Mouse (Mus musculus) limb, embryonic 13.5 days (tissue): ENCODE data around the gene Gpr83. TPM values are rescaled to one million over a fixed set of nuclear protein-coding genes. Genes with fewer than 3 reads are reported as not detected.

Experiments used
- ATAC-seq: fragments of 200-750 bp; cut with Nextera tagmentation; 2 replicates; pipeline ENCODE4 v1.8.0; 2017; ENCODE audit warnings: low read depth, moderate number of reproducible peaks, moderate TSS enrichment; ENCODE audit not compliant: low FRiP score
- H3K27ac ChIP-seq: fragments of 300-500 bp; sonication (generic); 2 replicates; pipeline ENCODE4 v1.5.1; 2015; ENCODE audit warnings: inconsistent platforms, mild to moderate bottlenecking, moderate library complexity
- H3K27me3 ChIP-seq: fragments of 300-500 bp; sonication (generic); 2 replicates; pipeline ENCODE4 v1.6.1; 2015; ENCODE audit warnings: mild to moderate bottlenecking, inconsistent platforms
- H3K36me3 ChIP-seq: fragments of 300-500 bp; sonication (generic); 2 replicates; pipeline ENCODE4 v1.6.1; 2015; ENCODE audit warnings: inconsistent platforms, mild to moderate bottlenecking, moderate library complexity
- H3K4me1 ChIP-seq: fragments of 300-500 bp; sonication (generic); 2 replicates; pipeline ENCODE4 v1.6.1; 2015; ENCODE audit warnings: inconsistent platforms
- H3K4me2 ChIP-seq: fragments of 300-500 bp; sonication (generic); replicated peaks from 2 replicates; pipeline ENCODE4 v1.6.1; 2015; ENCODE audit warnings: inconsistent platforms, mild to moderate bottlenecking, moderate library complexity
- H3K4me3 ChIP-seq: fragments of 300-500 bp; sonication (generic); 2 replicates; pipeline ENCODE4 v1.5.1; 2015; ENCODE audit warnings: moderate library complexity, mild to moderate bottlenecking, inconsistent platforms
- H3K9ac ChIP-seq: fragments of 300-500 bp; sonication (generic); 2 replicates; pipeline ENCODE4 v1.6.1; 2015; ENCODE audit warnings: mild to moderate bottlenecking, inconsistent platforms
- H3K9me3 ChIP-seq: fragments of 300-500 bp; sonication (generic); 2 replicates; pipeline ENCODE4 v1.6.1; 2016; ENCODE audit warnings: inconsistent platforms
- WGBS: fragments of 180-500 bp; shearing (Covaris S2); methylation state at CpG from one replicate; pipeline ENCODE4 v1.1.7; 2015; 5-methylcytosine and 5-hydroxymethylcytosine counted together
- polyA plus RNA-seq: library from polyadenylated mRNA; unstranded; fragments of >200 nt; fragmentation: Nextera tagmentation; extraction: Ambion mirVana; gene quantifications from 2 replicates; pipeline ENCODE4 v1.2.1, GENCODE M21; 2015

The Gpr83 gene
- polyA plus RNA-seq, 1 experiment from 2014 or later = 2.6 TPM

DNA sequence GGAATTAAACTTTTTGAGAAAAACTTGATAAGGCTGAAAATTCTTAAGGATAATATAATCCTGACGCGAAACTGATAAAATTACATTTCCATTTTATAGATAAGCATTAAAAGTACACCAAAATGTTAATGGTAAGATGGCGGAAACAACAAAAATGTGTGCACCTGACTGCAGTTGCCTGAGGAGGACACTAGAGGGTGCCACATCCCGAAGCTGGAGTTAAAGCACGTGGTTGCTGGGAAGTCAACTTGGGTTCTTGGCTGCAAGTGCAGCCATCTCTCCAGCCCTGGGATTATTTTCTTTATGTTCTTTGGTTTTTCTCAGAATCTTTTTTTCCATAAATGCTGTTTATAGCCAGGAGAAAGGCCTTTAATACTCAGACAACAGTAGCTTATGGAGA lies 13.6 kb upstream of the Gpr83 start:
- H3K36me3 ChIP-seq = no peaks in the 10 kb centered on the region
- peaks cover 3% of the 10 kb centered on the region; the same call in 1 of the 2 replicates for H3K9me3 ChIP-seq
- WGBS = 48% methylated on average over 5 of the region's 5 CpGs
- no peak overlapping the region for H3K9ac ChIP-seq
- no peak for ATAC-seq
- no peak overlapping the region for H3K4me2 ChIP-seq
- H3K27me3 ChIP-seq = peaks cover 26% of the 10 kb centered on the region; the same call in 1 of the 2 replicates
- H3K4me3 ChIP-seq = no peak overlapping the region
- H3K4me1 ChIP-seq = peaks cover 15% of the 10 kb centered on the region
- H3K27ac ChIP-seq = no peak overlapping the region

DNA sequence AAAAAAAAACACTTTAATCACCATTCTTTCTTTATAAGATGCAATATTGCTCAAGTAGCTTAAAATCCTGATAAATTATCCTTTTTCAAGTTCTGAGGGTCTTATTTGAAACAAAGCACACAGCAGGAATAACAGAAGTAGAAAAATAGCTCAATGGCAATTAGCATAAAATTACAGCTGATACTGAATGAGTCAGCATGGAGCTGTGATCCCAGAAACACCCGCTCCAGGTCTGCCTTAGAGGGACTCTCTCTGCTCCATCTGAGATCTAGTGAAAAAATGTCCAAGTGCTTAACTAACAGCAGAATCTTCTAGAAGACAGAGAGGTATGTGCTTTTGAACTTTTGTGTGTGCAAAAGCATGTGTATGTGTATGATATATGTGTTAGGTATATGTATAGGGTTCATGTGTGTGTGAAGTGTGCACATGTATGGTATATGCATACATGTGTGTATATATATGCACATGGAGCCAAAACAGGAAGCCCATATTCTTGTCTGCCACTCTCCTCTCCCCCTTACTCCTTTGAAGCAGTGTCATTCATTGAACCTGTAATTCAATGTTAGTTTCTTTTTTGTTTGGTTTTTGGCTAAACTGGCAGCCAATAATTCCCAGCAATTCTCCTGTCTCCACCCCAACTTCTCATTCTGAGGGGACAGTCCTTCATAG lies 11.6 kb upstream of the Gpr83 start:
- ATAC-seq = no peak
- H3K4me1 ChIP-seq = no peaks in the 10 kb centered on the region

DNA sequence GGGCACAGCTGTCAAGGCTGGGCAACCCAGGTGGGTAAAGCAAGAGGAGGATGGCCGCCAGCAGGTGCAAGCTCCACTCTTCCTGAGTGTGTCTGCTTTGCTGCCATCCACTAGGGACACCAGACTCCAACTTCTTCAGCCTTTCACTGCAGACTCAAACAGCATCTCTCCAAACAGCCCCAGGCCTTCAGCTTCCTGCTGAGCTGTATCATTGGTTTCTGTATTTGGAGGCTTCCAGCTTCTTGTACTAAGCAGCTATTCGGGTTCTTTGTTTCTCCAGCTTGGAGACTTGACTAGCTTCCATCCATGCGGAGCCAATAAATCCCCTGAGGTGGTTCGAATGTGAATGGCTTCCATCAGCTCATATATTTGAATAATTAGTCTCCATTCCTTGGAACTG lies 5.4 kb upstream of the Gpr83 start:
- no peak for ATAC-seq
- H3K4me2 ChIP-seq = no peak overlapping the region
- H3K27me3 ChIP-seq = peaks cover 35% of the 10 kb centered on the region
- H3K4me3 ChIP-seq = no peak overlapping the region
- H3K36me3 ChIP-seq = no peaks in the 10 kb centered on the region
- WGBS = 68% methylated on average over 4 of the region's 4 CpGs
- no peak overlapping the region for H3K9ac ChIP-seq
- H3K9me3 ChIP-seq = peaks cover 10% of the 10 kb centered on the region; the same call in 1 of the 2 replicates
- peaks cover 1% of the 10 kb centered on the region for H3K4me1 ChIP-seq
- no peak overlapping the region for H3K27ac ChIP-seq

More for the DNA sequence above, 11.6 kb upstream of the Gpr83 start:
- no peak overlapping the region for H3K9ac ChIP-seq
- H3K4me2 ChIP-seq = no peak overlapping the region
- WGBS = 78% methylated on average over 1 of the region's 1 CpGs
- no peak overlapping the region for H3K27ac ChIP-seq
- no peaks in the 10 kb centered on the region for H3K36me3 ChIP-seq
- H3K9me3 ChIP-seq = peaks cover 10% of the 10 kb centered on the region; the same call in 1 of the 2 replicates
- H3K4me3 ChIP-seq = no peak overlapping the region
- H3K27me3 ChIP-seq = peaks cover 23% of the 10 kb centered on the region; the same call in 1 of the 2 replicates

DNA sequence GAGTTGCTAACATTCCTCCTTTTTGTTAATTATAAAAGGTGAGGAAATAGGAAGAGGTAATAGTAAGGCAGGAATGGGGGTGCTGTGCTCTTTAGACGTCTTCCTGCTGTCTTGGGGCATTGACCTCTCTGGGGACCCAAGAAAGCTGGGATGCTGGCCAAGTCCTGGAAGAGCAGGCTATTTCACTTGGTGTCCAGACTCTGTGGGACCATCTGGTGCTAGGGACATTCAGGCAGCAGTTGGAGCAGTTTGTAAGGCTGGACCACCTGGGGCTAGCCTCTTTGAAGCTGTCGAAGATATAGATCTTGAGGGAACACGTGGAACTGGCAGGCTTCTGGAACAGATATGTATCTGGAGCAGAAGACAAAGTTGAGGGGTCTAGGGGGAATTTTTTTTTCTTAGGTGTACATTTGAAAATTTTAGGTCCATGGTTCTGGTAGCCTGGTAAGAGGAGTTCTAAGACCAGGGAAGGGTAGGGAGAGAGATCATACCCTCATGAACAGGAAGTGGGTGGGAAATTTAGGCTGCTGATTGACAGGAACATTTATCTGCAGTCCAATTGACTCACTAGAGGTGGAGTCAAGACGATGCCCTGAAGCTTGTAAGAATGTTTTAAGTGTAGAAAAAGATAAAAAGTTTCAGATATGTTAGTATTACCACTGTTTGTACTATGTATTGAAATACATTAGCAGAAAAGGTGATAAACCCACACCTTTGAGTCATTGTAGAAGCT lies 2.9 kb upstream of the Gpr83 start:
- Histone ChIP-seq H3K27ac (no peak overlapping the region), H3K27me3 (peaks cover 60% of the 10 kb centered on the region), H3K4me3 (no peak overlapping the region), H3K4me2 (no peak overlapping the region), H3K4me1 (peaks cover 11% of the 10 kb centered on the region), H3K36me3 (no peaks in the 10 kb centered on the region), H3K9me3 (0 out of 2 replicates have a peak, but pooled peaks cover under 1% of the 10 kb centered on the region), H3K9ac (no peak overlapping the region)
- no peak for ATAC-seq
- WGBS = 43% methylated on average over 4 of the region's 4 CpGs

- Histone ChIP-seq H3K9ac (no peak overlapping the region), H3K27ac (no peak overlapping the region), H3K36me3 (no peaks in the 10 kb centered on the region), H3K4me1 (peaks cover 16% of the 10 kb centered on the region), H3K4me3 (no peak overlapping the region), H3K9me3 (no peaks in the 10 kb centered on the region), H3K4me2 (no peak overlapping the region), H3K27me3 (peaks cover 71% of the 10 kb centered on the region)
- ATAC-seq = no peak
- 72% methylated on average over 7 of the region's 7 CpGs for WGBS
These were observed 1.8 kb upstream of the Gpr83 start for GRCm38 (mm10) chr9:14858170-14858706.

- no peak overlapping the region for H3K9ac ChIP-seq
- H3K9me3 ChIP-seq = no peaks in the 10 kb centered on the region
- no peaks in the 10 kb centered on the region for H3K36me3 ChIP-seq
- ATAC-seq = no peak
- H3K27me3 ChIP-seq = peaks cover 77% of the 10 kb centered on the region
- no peak overlapping the region for H3K27ac ChIP-seq
- H3K4me2 ChIP-seq = no peak overlapping the region
- WGBS = 77% methylated on average over 3 of the region's 3 CpGs
- H3K4me1 ChIP-seq = peaks cover 18% of the 10 kb centered on the region
- H3K4me3 ChIP-seq = no peak overlapping the region
These were observed 1.2 kb upstream of the Gpr83 start for GRCm38 (mm10) chr9:14858782-14859181.

- Histone ChIP-seq H3K27me3 (peaks cover 83% of the 10 kb centered on the region), H3K9me3 (no peaks in the 10 kb centered on the region), H3K4me1 (peaks cover 18% of the 10 kb centered on the region), H3K4me2 (no peak overlapping the region), H3K4me3 (no peak overlapping the region), H3K27ac (no peak overlapping the region), H3K36me3 (no peaks in the 10 kb centered on the region), H3K9ac (no peak overlapping the region)
- no peak for ATAC-seq
- WGBS = 38% methylated on average over 3 of the region's 3 CpGs
These were observed 3.1 kb downstream of the Gpr83 start for GRCm38 (mm10) chr9:14863126-14863525.

- H3K9me3 ChIP-seq = no peaks in the 10 kb centered on the region
- H3K4me2 ChIP-seq = no peak overlapping the region
- H3K4me1 ChIP-seq = peaks cover 16% of the 10 kb centered on the region
- no peak overlapping the region for H3K9ac ChIP-seq
- ATAC-seq = no peak
- peaks cover 67% of the 10 kb centered on the region for H3K27me3 ChIP-seq
- H3K4me3 ChIP-seq = no peak overlapping the region
- no peak overlapping the region for H3K27ac ChIP-seq
- 82% methylated on average over 9 of the region's 9 CpGs for WGBS
- no peaks in the 10 kb centered on the region for H3K36me3 ChIP-seq
These were observed 4.7 kb downstream of the Gpr83 start for GRCm38 (mm10) chr9:14864726-14865125.

GRCm38 (mm10) chr9:14866957-14867356 lies 6.9 kb downstream of the Gpr83 start:
- no peak overlapping the region for H3K4me2 ChIP-seq
- peaks cover 45% of the 10 kb centered on the region for H3K27me3 ChIP-seq
- peaks cover 7% of the 10 kb centered on the region for H3K4me1 ChIP-seq
- peak; percentile 38; the same call in 1 of the 2 replicates for ATAC-seq
- no peaks in the 10 kb centered on the region for H3K36me3 ChIP-seq
- no peak overlapping the region for H3K9ac ChIP-seq
- no peak overlapping the region for H3K4me3 ChIP-seq
- no peaks in the 10 kb centered on the region for H3K9me3 ChIP-seq
- WGBS = 35% methylated on average over 7 of the region's 7 CpGs
- no peak overlapping the region for H3K27ac ChIP-seq

GRCm38 (mm10) chr9:14868326-14868725 lies 8.3 kb downstream of the Gpr83 start:
- ATAC-seq = no peak
- Histone ChIP-seq H3K9me3 (no peaks in the 10 kb centered on the region), H3K27me3 (peaks cover 31% of the 10 kb centered on the region), H3K4me1 (peaks cover 11% of the 10 kb centered on the region), H3K36me3 (no peaks in the 10 kb centered on the region), H3K27ac (no peak overlapping the region), H3K4me3 (no peak overlapping the region), H3K4me2 (no peak overlapping the region), H3K9ac (no peak overlapping the region)
- WGBS = 92% methylated on average over 8 of the region's 8 CpGs

GRCm38 (mm10) chr9:14870377-14870776 lies 10.4 kb downstream of the Gpr83 start:
- no peaks in the 10 kb centered on the region for H3K9me3 ChIP-seq
- H3K27ac ChIP-seq = no peak overlapping the region
- H3K9ac ChIP-seq = no peak overlapping the region
- peaks cover 10% of the 10 kb centered on the region for H3K4me1 ChIP-seq
- H3K4me3 ChIP-seq = no peak overlapping the region
- 75% methylated on average over 2 of the region's 2 CpGs for WGBS
- H3K36me3 ChIP-seq = no peaks in the 10 kb centered on the region
- ATAC-seq = no peak
- no peak overlapping the region for H3K4me2 ChIP-seq
- peaks cover 13% of the 10 kb centered on the region for H3K27me3 ChIP-seq

DNA sequence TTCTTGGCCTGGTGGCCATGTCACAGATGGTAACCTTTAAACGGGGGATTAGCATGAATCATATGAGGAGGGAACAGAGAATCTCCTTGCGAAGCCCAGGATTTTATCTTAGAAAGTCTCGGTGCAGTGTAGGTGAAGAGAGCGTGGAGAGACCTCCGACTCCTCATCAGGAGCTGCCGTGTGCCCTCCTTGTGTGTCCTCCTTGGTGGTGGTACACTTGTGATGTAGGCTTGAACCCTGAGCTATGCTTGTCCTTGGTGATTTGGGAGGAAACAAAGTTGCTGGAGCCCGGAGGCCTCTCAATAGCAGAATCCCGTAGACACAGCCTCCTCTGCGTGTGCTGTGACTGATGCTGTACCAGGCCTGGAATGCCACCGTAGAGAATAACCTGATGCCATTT lies 10.8 kb downstream of the Gpr83 start:
- ATAC-seq = no peak
- no peaks in the 10 kb centered on the region for H3K9me3 ChIP-seq
- no peaks in the 10 kb centered on the region for H3K36me3 ChIP-seq
- no peak overlapping the region for H3K27ac ChIP-seq
- H3K9ac ChIP-seq = no peak overlapping the region
- H3K4me3 ChIP-seq = no peak overlapping the region
- H3K4me2 ChIP-seq = no peak overlapping the region
- peaks cover 10% of the 10 kb centered on the region for H3K4me1 ChIP-seq
- 85% methylated on average over 10 of the region's 10 CpGs for WGBS
- H3K27me3 ChIP-seq = peaks cover 12% of the 10 kb centered on the region
